Mouse (Mus musculus): ENCODE data around the gene Olfr681. TPM values are rescaled to one million over a fixed set of nuclear protein-coding genes. Genes with fewer than 3 reads are reported as not detected.

Gene Olfr681
- polyA plus RNA-seq (2014; fragmentation: Illumina TruSeq; extraction: RNeasy Lipid Tissue Mini Kit (QIAGEN cat#74804); ENCODE audit: insufficient read depth, low read depth, low replicate concordance), result not detected

DNA sequence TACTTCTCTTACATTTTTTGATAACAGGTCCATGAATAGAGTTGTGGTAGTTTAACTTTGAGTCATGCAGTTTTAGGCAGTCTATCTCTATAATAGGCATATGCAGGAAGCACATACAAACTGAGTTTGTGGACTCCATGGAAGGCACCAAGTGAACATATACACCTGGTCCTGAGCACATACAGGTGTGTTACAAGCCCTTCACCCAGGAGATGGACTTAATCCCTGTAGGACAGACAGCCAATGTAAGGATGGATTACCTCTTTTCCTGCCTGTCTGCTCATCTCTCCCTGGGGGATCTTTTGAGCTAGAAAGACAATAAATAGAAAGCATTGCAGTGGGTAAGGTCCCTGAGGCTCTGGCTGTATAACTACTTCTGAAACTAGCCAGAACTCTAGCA, at the start of gene Olfr681:
Gene Olfr681, plus strand, starts transcription at position 301 of the 400 bp plus-strand sequence.

DNA sequence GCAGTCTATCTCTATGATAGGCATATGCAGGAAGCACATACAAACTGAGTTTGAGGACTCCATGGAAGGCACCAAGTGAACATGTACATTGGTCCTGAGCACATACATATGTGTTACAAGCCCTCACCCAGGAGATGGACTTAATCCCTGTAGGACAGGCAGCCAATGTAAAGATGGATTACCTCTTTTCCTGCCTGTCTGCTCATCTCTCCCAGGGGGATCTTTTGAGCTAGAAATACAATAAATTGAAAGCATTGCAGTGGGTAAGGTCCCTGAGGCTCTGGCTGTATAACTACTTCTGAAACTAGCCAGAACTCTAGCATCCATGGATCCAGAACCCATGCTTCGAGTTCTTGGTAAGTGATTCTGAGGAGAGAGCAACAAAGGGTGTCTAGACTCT, 35.7 kb upstream of the Olfr681 start, which contains the start of gene Olfr679:
Gene Olfr679, plus strand, starts transcription at position 301 of the 400 bp plus-strand sequence.

DNA sequence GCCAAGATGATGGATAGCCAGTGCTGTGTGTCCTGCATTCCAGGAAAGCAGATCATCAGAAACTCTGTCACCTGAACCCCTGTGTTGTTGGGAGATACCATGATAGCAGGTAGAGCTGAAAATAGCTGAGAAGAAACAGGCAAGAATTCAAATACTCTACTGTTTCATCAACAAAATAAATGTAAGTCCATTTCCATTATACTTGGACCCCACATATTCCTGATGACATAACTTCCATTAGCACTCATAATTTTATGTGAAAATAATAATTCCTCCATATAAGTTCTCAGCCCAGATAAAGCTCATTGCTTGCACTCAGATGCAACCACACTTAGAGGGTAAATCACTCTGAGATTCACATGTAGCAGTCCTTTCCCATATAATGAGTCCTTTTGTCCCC, 23.9 kb upstream of the Olfr681 start, which contains the start of gene Olfr680-ps1:
Gene Olfr680-ps1, minus strand, starts transcription at position 101 of the 400 bp plus-strand sequence.

DNA sequence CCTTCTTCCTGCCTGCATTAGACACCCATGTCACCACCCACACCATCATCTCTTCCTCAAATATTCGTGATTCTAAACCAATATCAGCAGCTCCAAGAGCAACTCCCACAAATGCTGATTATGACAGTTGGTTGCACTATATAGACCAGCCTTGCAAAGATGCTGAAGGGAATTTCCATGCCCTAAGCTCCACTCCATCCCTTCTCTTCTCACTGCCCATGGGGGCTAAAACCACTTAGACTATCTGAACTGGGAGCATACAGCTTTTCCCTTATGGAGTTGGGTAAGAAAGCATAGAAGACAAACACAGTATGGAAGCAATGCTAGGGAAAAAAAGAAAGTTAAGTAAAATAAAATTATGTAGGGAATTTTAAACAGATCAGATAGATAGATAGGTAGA, 30.3 kb downstream of the Olfr681 start, which contains the start of gene Olfr683:
Gene Olfr683, minus strand, starts transcription at position 101 of the 400 bp plus-strand sequence.

DNA sequence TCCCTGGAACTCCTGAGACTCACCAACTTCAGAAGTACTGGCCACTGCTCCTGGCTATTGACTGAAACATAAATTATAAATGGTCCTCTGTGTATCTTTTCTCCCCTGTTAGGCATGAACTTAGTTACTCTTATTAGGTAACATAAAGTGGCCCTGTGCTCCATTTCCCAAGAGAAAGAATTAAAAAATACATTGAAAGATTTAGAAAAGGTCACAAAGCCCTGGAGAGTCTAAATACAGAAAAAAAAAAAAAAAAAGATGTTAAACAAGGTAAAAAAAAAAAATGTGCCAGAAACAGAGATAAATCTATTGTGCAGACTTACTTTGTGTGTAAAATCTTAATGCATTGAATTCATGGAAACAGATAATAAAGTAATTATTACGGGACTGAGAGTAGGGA, 46.9 kb downstream of the Olfr681 start, which contains the start of gene Olfr684:
Gene Olfr684, minus strand, starts transcription at position 101 of the 400 bp plus-strand sequence.

Other genes with a start within 250 kb of the Olfr681 start
- not detected for gene Olfr665, start 238.8 kb upstream of the Olfr681 start, polyA plus RNA-seq (2014; fragmentation: Illumina TruSeq; extraction: RNeasy Lipid Tissue Mini Kit (QIAGEN cat#74804); ENCODE audit: insufficient read depth, low read depth, low replicate concordance)
- not detected for gene Olfr666, start 220.9 kb upstream of the Olfr681 start, polyA plus RNA-seq (2014; fragmentation: Illumina TruSeq; extraction: RNeasy Lipid Tissue Mini Kit (QIAGEN cat#74804); ENCODE audit: insufficient read depth, low read depth, low replicate concordance)
- not detected for gene Olfr667, start 195.4 kb upstream of the Olfr681 start, polyA plus RNA-seq (2014; fragmentation: Illumina TruSeq; extraction: RNeasy Lipid Tissue Mini Kit (QIAGEN cat#74804); ENCODE audit: insufficient read depth, low read depth, low replicate concordance)
- not detected for gene Olfr668, start 188.8 kb upstream of the Olfr681 start, polyA plus RNA-seq (2014; fragmentation: Illumina TruSeq; extraction: RNeasy Lipid Tissue Mini Kit (QIAGEN cat#74804); ENCODE audit: insufficient read depth, low read depth, low replicate concordance)
- not detected for gene Olfr669, start 182.6 kb upstream of the Olfr681 start, polyA plus RNA-seq (2014; fragmentation: Illumina TruSeq; extraction: RNeasy Lipid Tissue Mini Kit (QIAGEN cat#74804); ENCODE audit: insufficient read depth, low read depth, low replicate concordance)
- gene Olfr670, start 154.2 kb upstream of the Olfr681 start, polyA plus RNA-seq (2014; fragmentation: Illumina TruSeq; extraction: RNeasy Lipid Tissue Mini Kit (QIAGEN cat#74804); ENCODE audit: insufficient read depth, low read depth, low replicate concordance), result not detected
- gene Olfr671, start 137.7 kb upstream of the Olfr681 start, polyA plus RNA-seq (2014; fragmentation: Illumina TruSeq; extraction: RNeasy Lipid Tissue Mini Kit (QIAGEN cat#74804); ENCODE audit: insufficient read depth, low read depth, low replicate concordance), result not detected
- gene Olfr672, start 114.8 kb upstream of the Olfr681 start, polyA plus RNA-seq (2014; fragmentation: Illumina TruSeq; extraction: RNeasy Lipid Tissue Mini Kit (QIAGEN cat#74804); ENCODE audit: insufficient read depth, low read depth, low replicate concordance), result not detected
- gene Olfr675, start 88.4 kb upstream of the Olfr681 start, polyA plus RNA-seq (2014; fragmentation: Illumina TruSeq; extraction: RNeasy Lipid Tissue Mini Kit (QIAGEN cat#74804); ENCODE audit: insufficient read depth, low read depth, low replicate concordance), result not detected
- not detected for gene Olfr676, start 84.1 kb upstream of the Olfr681 start, polyA plus RNA-seq (2014; fragmentation: Illumina TruSeq; extraction: RNeasy Lipid Tissue Mini Kit (QIAGEN cat#74804); ENCODE audit: insufficient read depth, low read depth, low replicate concordance)
- gene Olfr677, start 65.5 kb upstream of the Olfr681 start, polyA plus RNA-seq (2014; fragmentation: Illumina TruSeq; extraction: RNeasy Lipid Tissue Mini Kit (QIAGEN cat#74804); ENCODE audit: insufficient read depth, low read depth, low replicate concordance), result not detected
- not detected for gene Olfr678, start 52.4 kb upstream of the Olfr681 start, polyA plus RNA-seq (2014; fragmentation: Illumina TruSeq; extraction: RNeasy Lipid Tissue Mini Kit (QIAGEN cat#74804); ENCODE audit: insufficient read depth, low read depth, low replicate concordance)
- not detected for gene Olfr679, start 35.6 kb upstream of the Olfr681 start, polyA plus RNA-seq (2014; fragmentation: Illumina TruSeq; extraction: RNeasy Lipid Tissue Mini Kit (QIAGEN cat#74804); ENCODE audit: insufficient read depth, low read depth, low replicate concordance)
- not detected for gene Olfr680-ps1, start 24.0 kb upstream of the Olfr681 start, polyA plus RNA-seq (2014; fragmentation: Illumina TruSeq; extraction: RNeasy Lipid Tissue Mini Kit (QIAGEN cat#74804); ENCODE audit: insufficient read depth, low read depth, low replicate concordance)
- gene Olfr683, start 30.2 kb downstream of the Olfr681 start, polyA plus RNA-seq (2014; fragmentation: Illumina TruSeq; extraction: RNeasy Lipid Tissue Mini Kit (QIAGEN cat#74804); ENCODE audit: insufficient read depth, low read depth, low replicate concordance), result not detected
- not detected for gene Olfr684, start 46.8 kb downstream of the Olfr681 start, polyA plus RNA-seq (2014; fragmentation: Illumina TruSeq; extraction: RNeasy Lipid Tissue Mini Kit (QIAGEN cat#74804); ENCODE audit: insufficient read depth, low read depth, low replicate concordance)
- gene Olfr685, start 69.2 kb downstream of the Olfr681 start, polyA plus RNA-seq (2014; fragmentation: Illumina TruSeq; extraction: RNeasy Lipid Tissue Mini Kit (QIAGEN cat#74804); ENCODE audit: insufficient read depth, low read depth, low replicate concordance), result not detected
- gene Olfr686, start 90.6 kb downstream of the Olfr681 start, polyA plus RNA-seq (2014; fragmentation: Illumina TruSeq; extraction: RNeasy Lipid Tissue Mini Kit (QIAGEN cat#74804); ENCODE audit: insufficient read depth, low read depth, low replicate concordance), result not detected
- gene Olfr688, start 171.3 kb downstream of the Olfr681 start, polyA plus RNA-seq (2014; fragmentation: Illumina TruSeq; extraction: RNeasy Lipid Tissue Mini Kit (QIAGEN cat#74804); ENCODE audit: insufficient read depth, low read depth, low replicate concordance), result not detected
- not detected for gene Olfr689, start 194.3 kb downstream of the Olfr681 start, polyA plus RNA-seq (2014; fragmentation: Illumina TruSeq; extraction: RNeasy Lipid Tissue Mini Kit (QIAGEN cat#74804); ENCODE audit: insufficient read depth, low read depth, low replicate concordance)
- gene Olfr690, start 217.3 kb downstream of the Olfr681 start, polyA plus RNA-seq (2014; fragmentation: Illumina TruSeq; extraction: RNeasy Lipid Tissue Mini Kit (QIAGEN cat#74804); ENCODE audit: insufficient read depth, low read depth, low replicate concordance), result not detected
- gene Olfr691, start 225.4 kb downstream of the Olfr681 start, polyA plus RNA-seq (2014; fragmentation: Illumina TruSeq; extraction: RNeasy Lipid Tissue Mini Kit (QIAGEN cat#74804); ENCODE audit: insufficient read depth, low read depth, low replicate concordance), result not detected